Mouse (Mus musculus): ENCODE results near the gene Foxl1. TPM values are rescaled to one million over a fixed set of nuclear protein-coding genes. Genes with fewer than 3 reads are reported as not detected.

Foxl1 gene
- polyA plus RNA-seq, 1 experiment from 2014 or later: 3.3 TPM

DNA sequence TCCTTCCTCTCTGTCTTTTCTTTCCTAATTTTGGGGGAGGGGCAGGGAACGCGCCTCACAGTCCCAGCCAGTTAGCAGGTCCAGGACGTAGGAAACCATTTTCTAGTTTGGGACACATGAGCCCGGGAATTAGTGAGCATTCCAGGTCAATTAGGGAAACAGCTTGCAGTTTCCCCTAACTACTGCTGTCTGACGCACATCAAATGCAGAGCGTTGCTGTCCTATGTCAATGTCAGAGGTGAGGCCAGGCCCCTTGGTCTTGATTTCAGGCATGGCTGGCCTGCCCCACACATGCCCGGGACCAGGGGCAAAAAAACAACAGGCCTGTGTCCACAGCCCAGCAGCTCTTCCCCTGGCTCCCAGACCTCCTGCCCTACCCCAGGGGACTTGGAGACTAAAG is 42.4 kb downstream of the Foxl1 start:
- Histone ChIP-seq H3K9me3 (ENCODE audit: control insufficient read depth, low read length) (no peaks in the 10 kb centered on the region), H3K9ac (ENCODE audit: low read length) (peak overlapping the region; percentile 30; the same call in 1 of the 2 replicates), H3K36me3 (ENCODE audit: control insufficient read depth, insufficient read depth, low read length) (no peaks in the 10 kb centered on the region), H3K4me1 (replicated peaks; ENCODE audit: control insufficient read depth, insufficient read depth, low read length) (peaks cover 18% of the 10 kb centered on the region), H3K27me3 (ENCODE audit: control insufficient read depth, insufficient read depth, low read depth, low read length) (no peaks in the 10 kb centered on the region), H3K4me3 (ENCODE audit: low read length) (no peak overlapping the region), H3K27ac (ENCODE audit: low read length) (no peak overlapping the region), H3K4me2 (ENCODE audit: low read depth, low read length) (no peak overlapping the region)
- no peak for ATAC-seq (ENCODE audit: low read depth)
- WGBS: 46% methylated on average over 7 of the region's 7 CpGs

DNA sequence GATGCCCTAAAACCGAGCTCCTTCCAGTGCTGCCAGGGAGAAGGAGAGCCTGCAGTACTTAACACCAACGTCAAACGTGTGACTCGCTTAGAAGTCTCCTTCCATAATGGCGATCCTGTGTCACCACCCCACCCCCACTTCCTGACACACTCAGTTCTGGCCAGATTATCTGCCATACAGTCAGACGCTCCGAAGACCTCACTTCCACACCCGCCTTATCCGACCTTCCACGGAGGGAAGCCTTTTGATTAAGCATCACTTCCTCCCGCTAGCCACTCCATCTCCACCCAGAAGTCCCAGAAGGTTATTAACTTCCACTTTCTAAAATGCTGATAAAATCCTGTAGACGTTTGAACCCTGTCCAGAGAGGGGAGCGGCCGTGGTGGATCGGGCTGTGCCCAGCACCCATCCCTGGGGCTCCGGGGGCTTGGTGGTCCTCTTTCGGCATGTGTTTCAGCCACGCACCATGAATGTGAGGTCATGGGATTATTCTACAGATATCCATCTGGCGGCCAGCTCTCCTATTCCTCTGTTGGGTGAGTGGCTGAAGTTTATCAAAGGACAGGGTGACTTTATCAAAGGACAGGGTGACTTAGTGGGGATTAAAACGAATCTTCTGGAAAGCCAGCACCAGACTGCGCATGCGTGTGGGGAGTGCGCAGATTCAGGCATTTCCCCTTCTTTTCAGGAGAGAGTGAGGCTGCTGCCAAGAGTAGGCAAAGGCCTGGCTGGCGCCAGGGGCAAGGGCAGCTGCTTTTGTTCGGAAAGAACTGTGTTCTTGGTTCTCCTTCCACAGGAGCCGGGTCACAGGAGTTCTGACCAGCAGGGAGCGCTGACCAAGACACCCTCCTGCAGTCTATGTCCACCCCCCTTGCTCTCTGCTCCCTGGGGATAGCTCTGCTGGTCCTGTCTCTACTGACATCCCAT is 43.1 kb downstream of the Foxl1 start:
- Histone ChIP-seq H3K27me3 (ENCODE audit: control insufficient read depth, insufficient read depth, low read depth, low read length) (no peaks in the 10 kb centered on the region), H3K4me3 (ENCODE audit: low read length) (no peak overlapping the region), H3K4me2 (ENCODE audit: low read depth, low read length) (peak overlapping the region; percentile 23; the same call in 1 of the 2 replicates), H3K9ac (ENCODE audit: low read length) (no peak overlapping the region; the same call in 1 of the 2 replicates), H3K9me3 (ENCODE audit: control insufficient read depth, low read length) (no peaks in the 10 kb centered on the region), H3K36me3 (ENCODE audit: control insufficient read depth, insufficient read depth, low read length) (no peaks in the 10 kb centered on the region), H3K4me1 (replicated peaks; ENCODE audit: control insufficient read depth, insufficient read depth, low read length) (peaks cover 21% of the 10 kb centered on the region), H3K27ac (ENCODE audit: low read length) (no peak overlapping the region)
- WGBS: 40% methylated on average over 27 of the region's 27 CpGs
- peak; percentile 12; the same call in 1 of the 2 replicates for ATAC-seq (ENCODE audit: low read depth)

DNA sequence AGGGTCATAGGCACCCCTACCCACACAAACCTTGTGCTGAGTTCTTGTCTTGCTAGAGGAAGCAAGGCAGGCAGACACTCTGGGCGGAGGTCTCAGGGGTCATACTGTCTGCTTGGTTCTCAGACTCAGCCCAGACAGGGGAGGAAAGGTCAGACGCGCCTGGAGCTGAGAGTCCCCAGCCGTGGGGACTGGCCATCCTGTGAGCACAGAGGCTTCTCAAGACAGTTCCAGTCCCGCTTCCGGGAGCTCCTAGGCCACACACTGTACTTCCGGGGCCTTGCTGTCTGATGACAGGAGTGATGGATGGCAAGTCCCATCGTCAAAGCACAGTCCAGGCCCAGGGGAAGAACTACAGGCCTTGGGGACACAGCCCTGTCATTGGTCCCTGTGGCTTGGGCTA is 44.8 kb downstream of the Foxl1 start:
- 56% methylated on average over 8 of the region's 8 CpGs for WGBS
- H3K4me2 ChIP-seq (ENCODE audit: low read depth, low read length): no peak overlapping the region
- H3K4me1 ChIP-seq (replicated peaks; ENCODE audit: control insufficient read depth, insufficient read depth, low read length): peaks cover 21% of the 10 kb centered on the region
- no peak for ATAC-seq (ENCODE audit: low read depth)
- H3K9ac ChIP-seq (ENCODE audit: low read length): no peak overlapping the region
- no peaks in the 10 kb centered on the region for H3K36me3 ChIP-seq (ENCODE audit: control insufficient read depth, insufficient read depth, low read length)
- no peak overlapping the region for H3K27ac ChIP-seq (ENCODE audit: low read length)
- H3K9me3 ChIP-seq (ENCODE audit: control insufficient read depth, low read length): no peaks in the 10 kb centered on the region
- no peak overlapping the region for H3K4me3 ChIP-seq (ENCODE audit: low read length)
- peaks cover 2% of the 10 kb centered on the region; the same call in 1 of the 2 replicates for H3K27me3 ChIP-seq (ENCODE audit: control insufficient read depth, insufficient read depth, low read depth, low read length)

DNA sequence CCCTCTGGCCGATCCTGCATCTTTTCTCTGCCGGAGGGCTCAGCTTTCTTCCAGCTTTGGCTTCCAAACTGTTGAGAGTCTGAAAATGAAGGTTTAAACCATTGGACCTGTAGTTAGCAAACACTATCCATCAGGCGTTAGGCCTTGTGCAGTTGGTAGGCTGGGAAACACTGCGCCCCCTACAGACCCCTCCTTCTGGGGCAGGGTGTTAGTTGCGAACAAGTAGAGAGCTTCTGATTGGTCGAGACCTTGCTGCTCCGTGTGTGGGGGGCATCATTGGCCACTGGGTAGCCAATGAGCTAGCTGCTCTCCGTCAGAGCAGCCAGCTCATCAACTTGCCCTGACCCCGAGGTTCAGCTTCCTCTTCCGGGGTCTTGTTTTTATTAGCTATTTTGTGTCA is 46.4 kb downstream of the Foxl1 start:
- H3K36me3 ChIP-seq (ENCODE audit: control insufficient read depth, insufficient read depth, low read length): no peaks in the 10 kb centered on the region
- WGBS: 67% methylated on average over 10 of the region's 10 CpGs

DNA sequence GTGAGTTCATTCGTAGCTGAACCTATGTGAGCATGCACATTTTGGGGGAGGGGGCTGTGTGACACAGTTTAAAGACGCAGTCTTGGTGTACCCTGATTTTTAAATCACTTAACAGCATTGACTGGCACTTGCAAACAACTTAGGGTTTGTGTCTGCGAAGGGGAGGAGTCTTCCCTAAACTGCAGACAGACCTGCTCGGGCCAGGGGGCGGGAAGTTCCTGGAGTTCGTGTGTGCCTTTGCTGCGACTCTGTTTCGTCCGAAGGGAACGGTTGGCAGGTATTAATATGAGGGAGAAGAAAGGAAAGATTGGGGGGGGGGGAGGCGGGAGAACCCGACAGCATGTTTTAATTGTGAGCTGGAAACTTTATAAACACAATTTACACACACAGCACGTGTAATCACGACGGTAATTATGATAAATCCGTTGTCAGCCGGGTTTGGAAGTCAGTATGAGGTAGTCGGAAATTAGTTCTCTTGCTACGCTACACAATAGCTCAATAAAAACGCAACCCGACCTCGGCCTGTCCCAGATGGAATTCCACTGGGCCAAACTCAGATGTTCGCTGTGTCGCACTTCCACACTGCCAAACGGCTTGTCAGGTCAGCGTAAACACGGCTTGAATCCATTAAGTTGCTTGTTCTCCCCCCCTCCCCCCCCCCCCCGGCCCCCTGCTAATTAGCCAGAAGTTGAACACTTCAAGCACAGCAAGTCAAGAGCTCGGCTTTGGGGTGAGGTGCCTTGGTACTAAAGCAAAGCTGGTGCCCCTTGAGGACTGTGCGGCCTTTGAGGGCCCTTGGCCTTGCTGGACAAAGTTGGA is 47.2 kb downstream of the Foxl1 start:
- H3K4me3 ChIP-seq (ENCODE audit: low read length): no peak overlapping the region
- no peak overlapping the region for H3K27ac ChIP-seq (ENCODE audit: low read length)
- 0 out of 2 replicates have a peak, but pooled peaks have one; percentile 37 for ATAC-seq (ENCODE audit: low read depth)
- no peaks in the 10 kb centered on the region for H3K9me3 ChIP-seq (ENCODE audit: control insufficient read depth, low read length)
- no peak overlapping the region; the same call in none of the 2 replicates for H3K9ac ChIP-seq (ENCODE audit: low read length)
- H3K4me2 ChIP-seq (ENCODE audit: low read depth, low read length): 0 out of 2 replicates have a peak overlapping the region, but pooled peaks have one; percentile 26
- 28% methylated on average over 30 of the region's 30 CpGs for WGBS
- no peaks in the 10 kb centered on the region for H3K36me3 ChIP-seq (ENCODE audit: control insufficient read depth, insufficient read depth, low read length)
- H3K27me3 ChIP-seq (ENCODE audit: control insufficient read depth, insufficient read depth, low read depth, low read length): peaks cover 2% of the 10 kb centered on the region; the same call in 1 of the 2 replicates
- peaks cover 20% of the 10 kb centered on the region; the same call in 1 of the 2 replicates for H3K4me1 ChIP-seq (replicated peaks; ENCODE audit: control insufficient read depth, insufficient read depth, low read length)

More for the DNA sequence above, 46.4 kb downstream of the Foxl1 start:
- Histone ChIP-seq H3K27me3 (ENCODE audit: control insufficient read depth, insufficient read depth, low read depth, low read length) (peaks cover 2% of the 10 kb centered on the region; the same call in 1 of the 2 replicates), H3K4me3 (ENCODE audit: low read length) (no peak overlapping the region), H3K27ac (ENCODE audit: low read length) (no peak overlapping the region), H3K4me1 (replicated peaks; ENCODE audit: control insufficient read depth, insufficient read depth, low read length) (peaks cover 21% of the 10 kb centered on the region; the same call in 1 of the 2 replicates), H3K9me3 (ENCODE audit: control insufficient read depth, low read length) (no peaks in the 10 kb centered on the region), H3K9ac (ENCODE audit: low read length) (no peak overlapping the region), H3K4me2 (ENCODE audit: low read depth, low read length) (no peak overlapping the region)
- no peak for ATAC-seq (ENCODE audit: low read depth)

DNA sequence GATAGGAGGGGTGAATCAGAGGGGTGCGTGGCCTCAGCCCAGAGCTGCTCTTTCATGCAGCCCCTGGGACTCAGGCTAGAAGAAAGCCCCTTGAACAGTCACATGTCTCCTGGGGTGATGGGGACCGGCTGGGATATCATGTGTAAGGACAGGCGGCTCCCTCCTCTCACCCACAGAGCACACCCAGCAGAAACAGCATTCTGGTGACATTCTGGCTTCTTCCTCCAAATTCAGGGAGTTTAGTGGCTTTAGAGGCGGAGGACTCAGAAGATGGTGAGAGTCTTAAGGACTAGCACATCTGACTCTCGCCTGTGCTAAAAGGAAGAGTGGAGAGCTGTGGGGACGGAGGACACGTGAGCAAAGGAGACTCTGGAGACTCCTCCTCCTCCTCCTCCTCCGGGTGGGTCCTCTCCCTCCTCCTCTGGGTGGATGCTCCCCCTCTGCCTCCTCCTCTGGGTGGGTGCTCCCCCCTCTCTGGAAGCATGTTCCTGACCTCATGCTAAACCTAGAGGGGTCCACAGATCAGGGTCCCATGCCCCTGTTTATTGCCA is 47.9 kb downstream of the Foxl1 start:
- 0 out of 2 replicates have a peak, but pooled peaks have one; percentile 15 for ATAC-seq (ENCODE audit: low read depth)
- no peak overlapping the region for H3K4me2 ChIP-seq (ENCODE audit: low read depth, low read length)
- peaks cover 2% of the 10 kb centered on the region; the same call in 1 of the 2 replicates for H3K27me3 ChIP-seq (ENCODE audit: control insufficient read depth, insufficient read depth, low read depth, low read length)
- H3K27ac ChIP-seq (ENCODE audit: low read length): no peak overlapping the region
- peaks cover 15% of the 10 kb centered on the region; the same call in 1 of the 2 replicates for H3K4me1 ChIP-seq (replicated peaks; ENCODE audit: control insufficient read depth, insufficient read depth, low read length)
- WGBS: 71% methylated on average over 8 of the region's 8 CpGs
- H3K9ac ChIP-seq (ENCODE audit: low read length): no peak overlapping the region; the same call in 1 of the 2 replicates
- no peaks in the 10 kb centered on the region for H3K9me3 ChIP-seq (ENCODE audit: control insufficient read depth, low read length)
- no peaks in the 10 kb centered on the region for H3K36me3 ChIP-seq (ENCODE audit: control insufficient read depth, insufficient read depth, low read length)
- no peak overlapping the region for H3K4me3 ChIP-seq (ENCODE audit: low read length)

DNA sequence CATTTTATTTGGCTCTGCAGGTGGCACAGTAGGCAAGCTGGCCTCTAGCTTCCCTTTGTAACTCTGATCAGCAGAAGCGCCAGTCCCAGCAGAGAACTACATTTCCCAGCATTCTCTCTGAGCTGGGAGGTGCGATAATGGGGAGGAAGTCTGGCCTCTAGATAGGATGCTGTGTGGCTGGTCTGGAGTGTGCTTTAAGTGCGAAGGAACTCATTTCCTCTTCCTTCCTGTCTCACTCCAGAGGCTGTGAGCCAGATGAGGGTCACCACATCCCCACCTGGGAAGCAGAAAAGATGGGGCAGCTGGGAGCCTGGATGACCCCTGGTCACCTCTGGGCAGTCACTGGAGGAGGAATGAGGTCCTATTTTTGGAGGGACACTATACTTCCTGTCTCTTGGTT is 48.6 kb downstream of the Foxl1 start:
- Histone ChIP-seq H3K27ac (ENCODE audit: low read length) (no peak overlapping the region), H3K9me3 (ENCODE audit: control insufficient read depth, low read length) (no peaks in the 10 kb centered on the region), H3K4me2 (ENCODE audit: low read depth, low read length) (no peak overlapping the region), H3K36me3 (ENCODE audit: control insufficient read depth, insufficient read depth, low read length) (no peaks in the 10 kb centered on the region), H3K4me1 (replicated peaks; ENCODE audit: control insufficient read depth, insufficient read depth, low read length) (peaks cover 17% of the 10 kb centered on the region), H3K9ac (ENCODE audit: low read length) (no peak overlapping the region), H3K27me3 (ENCODE audit: control insufficient read depth, insufficient read depth, low read depth, low read length) (peaks cover 2% of the 10 kb centered on the region; the same call in 1 of the 2 replicates), H3K4me3 (ENCODE audit: low read length) (no peak overlapping the region)
- peak; percentile 27; the same call in 1 of the 2 replicates for ATAC-seq (ENCODE audit: low read depth)
- WGBS: 38% methylated on average over 3 of the region's 3 CpGs
